Mouse (Mus musculus): ENCODE data around the gene Scaf1.

DNA sequence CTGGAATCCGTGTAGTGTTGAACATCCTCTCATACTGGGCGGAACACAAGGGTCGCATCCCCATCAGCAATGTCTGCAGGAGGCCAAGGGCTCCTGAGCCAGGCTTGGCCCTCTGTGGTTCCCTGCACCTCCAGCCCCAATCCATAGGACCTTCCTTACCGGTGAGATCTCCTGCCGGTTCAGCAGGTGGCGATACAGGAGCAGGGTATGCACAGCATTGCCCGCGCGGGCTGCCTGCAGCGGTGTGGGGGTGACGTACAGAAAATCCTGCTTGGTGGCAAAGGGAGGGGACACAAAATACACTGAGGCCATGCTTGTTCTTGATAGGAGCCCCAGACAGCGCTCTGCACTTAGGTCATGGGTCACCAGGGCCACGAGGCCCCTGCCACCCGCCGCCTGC, 49.5 kb downstream of the Scaf1 start:
- TF ChIP-seq POLR2A (IDR thresholded peaks at IDR 0.05; ENCODE audit: borderline replicate concordance, extremely low read depth, insufficient read depth, insufficient read length, poor library complexity, severe bottlenecking) (no peak), CTCF (IDR thresholded peaks at IDR 0.05; ENCODE audit: borderline replicate concordance, extremely low read depth, insufficient read depth, insufficient read length) (no peak)
